Mouse (Mus musculus): ENCODE measurements around the gene Sstr3.

Sstr3 gene

DNA sequence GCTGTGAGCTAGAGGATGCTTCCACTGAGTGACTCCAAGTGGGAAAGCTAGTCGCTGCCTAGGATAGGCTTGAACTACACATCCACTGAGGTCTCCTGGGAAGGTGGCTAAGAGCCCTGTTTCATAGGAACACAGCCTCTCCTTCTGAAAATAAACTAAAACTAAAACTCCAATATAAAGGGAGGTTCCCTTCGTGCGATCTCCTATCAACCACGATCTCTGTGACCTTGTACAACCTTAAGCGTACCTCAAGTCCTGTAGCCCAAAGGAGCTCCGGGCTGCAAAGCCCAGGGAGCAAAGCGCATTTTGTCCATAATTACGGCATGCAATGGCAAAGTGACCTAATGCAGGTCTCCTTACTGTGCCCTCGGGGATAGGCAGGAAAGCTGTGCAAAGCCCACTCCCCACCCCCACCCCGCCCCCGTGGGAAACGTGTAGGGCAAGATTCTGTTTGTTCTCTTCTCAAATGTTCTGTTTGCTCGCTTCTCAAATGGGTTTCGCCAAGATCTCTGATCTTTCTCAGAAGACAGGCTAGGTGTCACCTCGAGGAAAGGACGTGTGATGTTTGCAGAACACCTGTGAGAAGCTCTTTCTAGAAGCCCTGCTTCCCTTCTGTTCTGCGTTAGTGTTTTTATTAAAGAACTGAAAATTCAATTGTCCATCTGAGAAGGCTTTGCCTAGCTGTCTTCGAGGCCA, 41.9 kb downstream of the Sstr3 start:
- no peak for DNase-seq (ENCODE audit: low read depth)

DNA sequence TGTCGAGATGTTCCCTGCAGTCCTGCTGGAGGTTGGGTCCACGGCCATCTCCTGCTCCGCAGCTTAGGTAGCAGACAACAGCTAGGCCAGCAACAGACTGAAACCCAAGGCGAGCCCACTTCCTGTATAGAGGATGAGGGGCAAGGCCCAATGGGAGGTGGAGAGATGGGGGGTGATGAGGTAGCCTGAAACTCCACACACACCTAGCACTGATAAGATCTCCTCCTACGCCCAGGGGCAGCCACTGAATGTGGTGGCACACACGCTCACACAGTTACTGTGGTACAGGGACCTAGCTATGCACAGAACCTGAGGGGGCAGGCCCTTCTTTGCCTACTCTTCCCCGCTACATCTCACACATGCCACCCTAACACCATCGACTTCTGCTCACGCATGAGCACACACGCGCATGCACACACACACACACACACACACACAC, 49.5 kb downstream of the Sstr3 start, which contains the start of gene Il2rb:
Gene Il2rb, minus strand, starts transcription at position 304 of the 439 bp plus-strand sequence.
- no peak for DNase-seq (ENCODE audit: low read depth)

DNA sequence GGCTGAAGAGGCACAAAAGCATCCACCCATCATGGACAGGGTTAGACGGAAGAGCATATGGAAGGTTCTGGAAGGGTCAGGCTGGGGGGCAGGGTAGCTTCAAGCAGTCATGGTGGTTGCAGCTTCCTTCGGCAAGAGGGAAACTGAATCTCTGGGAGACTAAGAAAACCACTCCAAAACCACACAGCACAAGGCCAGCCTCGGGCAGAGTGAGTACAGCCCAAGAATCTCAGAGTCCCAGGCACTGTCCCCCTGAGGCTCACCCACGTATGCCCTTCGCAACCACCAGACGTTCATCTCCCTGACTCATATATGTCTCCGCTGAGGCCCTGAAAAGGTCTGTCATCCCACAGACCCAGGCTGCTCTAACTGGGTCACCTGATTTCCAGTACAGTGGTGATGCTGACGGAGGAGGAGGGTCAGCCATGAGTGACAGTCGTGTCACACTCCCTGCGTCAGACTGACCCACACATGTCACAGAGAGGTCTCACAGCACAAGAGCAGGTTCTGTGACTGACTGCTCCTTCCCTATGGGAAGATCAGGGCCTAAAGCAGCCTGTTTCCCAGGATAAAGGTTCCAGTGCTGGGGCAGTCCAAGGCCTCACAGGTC, 51.0 kb downstream of the Sstr3 start:
- no peak for DNase-seq (ENCODE audit: low read depth)

DNA sequence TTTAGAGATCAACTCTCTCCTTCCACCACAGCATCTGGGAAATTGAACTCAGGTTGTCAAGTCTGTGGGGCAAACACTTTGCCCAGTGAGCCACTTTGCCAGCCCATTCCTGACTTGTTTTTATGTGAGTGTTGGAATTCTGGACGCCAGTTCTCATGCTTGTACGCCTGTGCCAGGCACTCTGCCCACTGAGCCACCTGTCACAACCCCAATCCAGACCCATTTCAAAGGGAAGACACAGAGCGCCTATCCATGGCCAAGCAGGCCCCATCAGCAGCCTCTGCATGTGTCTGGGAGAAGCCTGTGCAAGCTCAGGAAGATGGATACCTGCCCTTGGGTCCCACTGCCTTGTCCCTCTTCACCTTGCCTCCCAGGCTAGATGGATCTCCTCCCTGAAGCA, 53.2 kb downstream of the Sstr3 start:
- DNase-seq (ENCODE audit: low read depth), result no peak

DNA sequence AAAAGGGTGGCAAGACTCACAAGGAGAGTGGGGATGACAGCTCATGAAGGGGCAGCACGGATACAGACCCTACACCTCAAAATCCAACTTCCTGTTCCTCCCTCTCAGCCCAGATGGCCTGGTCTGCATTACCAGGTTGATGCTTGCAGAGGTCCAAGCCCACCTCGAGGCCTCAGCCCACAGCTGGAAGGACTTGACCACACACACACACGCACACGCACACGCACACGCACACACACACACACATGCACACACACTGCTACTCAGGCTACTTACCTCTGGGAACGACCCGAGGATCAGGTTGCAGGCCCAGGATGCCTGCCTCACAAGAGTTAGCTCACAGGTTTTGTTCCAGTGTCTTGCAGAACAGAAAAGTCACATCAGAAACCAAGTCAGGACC, 54.6 kb downstream of the Sstr3 start:
- no peak for DNase-seq (ENCODE audit: low read depth)

DNA sequence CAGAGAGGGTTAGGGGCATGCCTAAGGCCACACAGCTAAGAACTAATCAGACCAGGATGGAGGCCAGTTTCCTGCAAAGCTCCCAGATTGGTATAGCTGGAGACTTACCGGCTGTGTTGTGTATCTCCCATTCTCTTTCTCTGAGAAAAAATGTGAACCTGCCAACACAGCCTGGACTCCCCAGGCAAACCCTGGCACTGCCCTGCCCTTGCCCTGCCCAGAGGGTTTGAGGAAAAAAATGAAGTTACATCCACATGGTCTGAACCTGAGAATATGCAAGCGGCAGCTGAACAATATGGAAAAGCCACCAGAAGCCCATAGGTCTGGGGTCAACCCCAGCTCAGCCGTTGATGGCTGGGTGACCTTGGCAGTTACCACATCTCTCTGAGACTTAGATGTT, 55.2 kb downstream of the Sstr3 start:
- DNase-seq (ENCODE audit: low read depth), result no peak

DNA sequence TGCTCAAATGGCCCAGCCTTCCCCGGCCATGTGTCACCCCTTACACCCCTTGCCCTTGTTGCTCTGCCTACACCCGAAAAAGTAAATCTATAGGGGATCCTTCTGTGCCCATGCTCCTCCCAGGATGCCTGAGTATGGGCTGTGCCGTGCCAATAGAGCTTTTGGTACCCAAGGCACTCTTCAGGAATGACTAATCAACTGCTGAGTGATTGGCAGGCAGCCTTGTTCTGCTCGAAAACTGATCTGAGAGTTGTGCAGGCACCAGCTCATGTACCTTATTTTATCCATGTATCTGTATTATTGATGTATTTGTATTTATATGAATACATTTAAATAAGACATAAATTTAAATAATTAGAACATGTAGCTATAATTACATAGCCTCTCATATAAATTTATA, 57.4 kb downstream of the Sstr3 start:
- DNase-seq (ENCODE audit: low read depth), result no peak

All from c-Kit-positive CD71-negative TER-119-negative erythroid progenitor cells, embryonic 14.5 days (primary cell).